Mouse (Mus musculus): ENCODE measurements around the gene Sfi1.

DNA sequence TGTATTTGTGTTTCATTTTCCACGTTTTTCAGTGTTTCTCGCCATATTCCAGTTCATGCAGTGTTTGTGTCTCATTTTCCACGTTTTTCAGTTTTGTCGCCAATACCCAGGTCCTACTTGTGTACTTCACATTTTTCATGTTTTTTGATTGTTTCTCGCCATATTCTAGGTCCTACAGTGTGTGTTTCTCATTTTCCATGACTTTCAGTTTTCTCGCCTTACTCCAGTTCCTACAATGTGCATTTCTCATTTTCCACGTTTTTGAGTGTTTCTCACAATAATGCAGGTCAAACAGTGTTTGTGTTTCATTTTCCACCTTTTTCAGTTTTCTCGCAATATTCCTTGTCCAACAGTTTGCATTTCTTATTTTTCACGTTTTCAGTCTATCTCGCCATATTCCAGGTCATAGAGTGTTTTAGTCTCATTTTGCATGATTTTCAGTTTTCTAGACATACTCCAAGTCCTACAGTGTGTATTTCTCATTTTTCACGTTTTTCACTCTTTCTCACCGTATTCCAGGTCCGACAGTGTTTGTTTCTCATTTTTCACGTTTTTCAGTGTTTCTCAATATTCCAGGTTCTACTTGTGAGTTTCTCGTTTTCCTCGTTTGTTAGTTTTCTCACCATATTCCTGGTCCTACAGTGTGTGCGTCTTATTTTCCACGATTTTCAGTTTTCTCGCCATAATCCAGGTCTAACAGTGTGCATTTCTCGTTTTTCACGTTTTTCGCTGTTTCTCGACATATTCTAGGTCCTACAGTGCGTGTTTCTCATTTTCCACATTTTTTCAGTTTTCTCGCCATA is 92.0 kb downstream of the Sfi1 start:
- TF ChIP-seq POLR2A (IDR thresholded peaks at IDR 0.05; ENCODE audit: borderline replicate concordance, extremely low read depth, insufficient read depth, insufficient read length, poor library complexity, severe bottlenecking) (no peak), CTCF (IDR thresholded peaks at IDR 0.05; ENCODE audit: borderline replicate concordance, extremely low read depth, insufficient read depth, insufficient read length) (no peak)

Measured in brain, embryonic 14.5 days (tissue).